Mouse (Mus musculus) mesoderm, embryonic 11.5 days (tissue): Measurements from ENCODE around the gene Rpgrip1l.

Experiments
- DNase-seq: peaks from one replicate; pipeline ENCODE4 v3.0.0-alpha.2; 2012; ENCODE audit warnings: low read depth, low spot score

Rpgrip1l gene

DNA sequence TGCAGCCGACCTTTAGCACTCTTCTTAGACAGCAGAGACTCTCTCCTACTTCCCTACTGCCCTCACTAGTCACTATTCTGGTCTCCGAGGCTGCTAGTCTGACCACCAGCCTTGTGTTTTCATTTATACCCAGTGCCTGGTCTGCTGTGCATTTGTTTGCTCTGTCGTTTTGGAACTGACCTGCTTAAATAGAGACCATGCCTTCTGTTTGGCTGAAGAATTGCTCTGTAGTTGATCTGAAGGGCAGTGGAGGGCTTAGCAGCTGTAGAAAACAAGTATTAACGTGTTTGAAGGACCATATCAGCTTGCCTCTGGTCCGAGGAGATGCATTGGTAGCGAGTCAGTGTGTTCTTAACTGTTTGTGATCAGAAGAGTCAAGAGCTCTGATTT lies 16.4 kb upstream of the Rpgrip1l start:
- no peak for DNase-seq

DNA sequence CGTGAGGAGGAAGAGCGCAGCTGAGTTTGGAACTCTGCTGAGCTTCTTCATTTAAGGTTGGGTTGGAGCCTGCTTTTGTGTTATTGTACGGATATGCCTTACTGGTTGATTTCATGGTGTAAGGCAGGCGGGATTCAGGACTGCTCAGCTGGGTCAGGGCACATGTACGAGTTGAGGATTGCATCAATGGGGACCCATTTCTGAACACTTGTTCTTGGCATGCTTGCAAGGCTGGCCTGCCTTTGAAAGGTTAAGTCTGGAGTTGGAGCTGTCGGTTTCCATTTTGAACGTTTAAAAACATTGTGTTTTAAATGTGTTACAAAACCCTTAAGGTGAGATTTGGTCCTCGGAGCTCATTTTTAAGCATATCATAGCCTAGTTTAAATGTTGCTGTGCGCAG lies 16.0 kb upstream of the Rpgrip1l start:
- DNase-seq = no peak

DNA sequence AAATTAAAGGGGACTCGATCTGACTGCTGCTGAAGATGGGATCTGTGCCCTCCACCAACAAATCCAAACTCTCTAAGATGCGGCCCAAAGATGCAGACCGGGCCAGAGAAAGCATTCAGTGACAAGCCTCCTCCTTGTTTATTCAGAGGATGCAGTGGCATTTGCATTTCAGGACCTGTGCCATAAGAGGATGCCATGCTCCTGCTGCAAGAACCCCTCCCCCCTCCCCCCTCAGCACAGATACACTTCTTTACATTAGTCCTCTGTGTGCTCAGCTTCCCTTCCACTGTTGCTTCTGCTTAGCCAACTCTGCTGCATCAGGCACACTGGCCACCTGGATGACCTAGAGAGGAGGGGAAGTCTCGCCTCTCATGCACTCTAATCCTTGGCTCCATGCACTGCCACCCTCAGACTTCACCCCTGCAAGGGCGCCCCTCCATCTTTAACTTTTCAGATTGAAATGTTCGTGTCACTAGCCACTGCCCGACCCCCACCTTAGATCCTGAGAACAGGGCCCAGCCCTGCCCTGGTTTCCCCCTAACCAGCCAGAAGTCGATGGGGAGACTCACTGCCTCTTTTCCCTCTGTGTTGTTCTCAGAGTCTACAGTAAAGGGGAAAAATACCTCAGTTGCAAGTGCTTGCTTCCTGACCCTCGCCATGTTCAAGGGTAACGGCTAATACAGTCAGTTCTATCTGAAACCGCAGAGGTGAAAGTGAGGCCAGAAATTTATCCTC lies 14.6 kb upstream of the Rpgrip1l start:
- no peak for DNase-seq

DNA sequence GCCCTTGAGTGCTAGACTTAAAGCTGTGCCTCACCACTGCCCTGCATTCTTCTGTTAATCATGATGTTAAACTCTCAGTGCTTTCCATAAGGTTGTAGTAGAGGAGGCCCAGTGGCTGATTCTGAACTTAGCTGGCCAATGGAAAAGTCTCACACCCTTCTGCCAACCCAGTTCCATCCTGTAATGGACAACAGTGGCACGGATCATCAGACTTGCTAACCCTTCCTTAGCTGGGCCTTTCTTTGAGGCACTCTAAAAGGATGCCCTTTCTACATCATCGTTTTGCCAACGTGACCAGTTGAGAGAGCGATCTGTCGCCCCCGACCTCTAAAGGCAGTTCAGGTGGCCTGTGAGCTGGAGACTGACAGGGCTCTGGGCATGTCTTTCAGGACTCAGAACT lies 13.9 kb upstream of the Rpgrip1l start:
- DNase-seq = no peak

DNA sequence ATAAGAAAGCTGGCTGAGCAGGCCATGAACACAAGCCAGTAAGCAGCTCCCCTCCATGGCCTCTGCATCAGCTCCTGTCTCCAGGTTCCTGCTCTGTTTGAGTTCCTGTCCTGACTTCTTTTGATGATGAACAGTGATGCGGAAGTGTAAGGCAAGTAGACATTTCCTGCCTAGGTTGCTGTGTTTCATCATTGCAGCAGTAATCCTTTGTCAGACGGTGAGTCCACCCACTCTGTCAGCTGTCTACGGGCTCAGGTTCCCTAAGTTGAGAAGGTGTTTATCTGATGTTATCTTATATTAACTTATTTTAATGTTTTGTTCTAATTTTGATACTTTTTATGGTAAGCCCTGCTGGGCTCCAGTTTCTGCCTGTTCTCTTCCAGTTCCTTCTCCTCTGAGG lies 13.0 kb upstream of the Rpgrip1l start:
- no peak for DNase-seq

DNA sequence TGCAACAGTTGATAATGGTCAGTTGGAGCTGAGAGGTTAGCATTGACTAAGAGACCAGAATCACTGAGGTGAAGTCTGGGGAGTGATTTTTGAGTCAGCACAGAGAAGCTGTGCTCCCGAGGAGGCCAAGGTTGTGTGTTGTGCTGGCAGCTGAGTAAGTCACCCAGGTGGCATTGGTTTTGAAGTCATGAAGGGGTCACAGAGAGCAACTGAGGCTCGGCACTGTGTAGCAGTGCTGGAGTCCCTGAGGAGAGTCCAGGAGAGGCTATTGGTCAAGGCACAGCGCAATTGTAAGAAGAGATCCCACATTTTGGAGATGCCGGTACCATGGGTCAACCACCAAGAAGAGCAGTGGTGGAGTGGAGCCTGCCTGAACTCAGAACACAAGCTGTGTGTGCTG lies 11.9 kb upstream of the Rpgrip1l start:
- no peak for DNase-seq

DNA sequence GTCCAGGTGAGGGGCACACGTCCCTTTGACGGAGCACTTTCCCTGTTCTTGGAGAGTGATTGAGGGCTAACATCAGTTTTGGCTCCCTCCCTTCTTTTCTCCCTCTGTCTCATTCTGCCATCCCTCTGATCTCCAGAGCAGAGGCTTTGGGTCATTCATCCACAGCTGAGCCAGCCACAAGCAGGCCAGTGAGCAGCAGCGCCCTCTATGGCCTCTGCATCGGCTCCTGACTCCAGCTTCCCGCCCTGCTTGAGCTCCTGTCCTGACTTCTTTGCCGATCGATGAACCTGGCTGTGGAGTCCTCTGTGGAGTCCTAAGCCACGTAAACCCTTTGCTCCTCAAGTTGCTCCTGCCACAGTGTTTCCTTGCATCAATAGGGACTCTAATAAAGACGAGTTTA lies 11.2 kb upstream of the Rpgrip1l start:
- no peak for DNase-seq

DNA sequence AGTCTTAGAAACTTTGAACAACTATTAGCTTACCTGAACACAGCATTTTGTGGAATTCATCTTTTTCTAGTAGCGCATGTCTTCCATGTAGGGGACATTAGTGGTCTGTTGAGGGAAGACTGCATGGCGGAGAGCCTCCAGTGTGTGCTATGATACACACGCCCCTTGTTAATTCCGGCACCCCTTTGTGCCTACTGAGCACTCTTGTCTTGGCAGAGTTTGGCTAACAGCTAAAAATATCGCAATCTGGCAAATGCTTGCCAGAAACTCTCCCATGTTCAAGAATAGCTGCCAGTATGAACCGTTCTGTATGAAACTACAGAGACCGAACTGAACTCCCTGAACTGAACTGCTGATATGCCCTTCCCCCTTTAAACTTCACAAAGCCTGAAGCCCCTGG lies 10.4 kb upstream of the Rpgrip1l start:
- DNase-seq = no peak

DNA sequence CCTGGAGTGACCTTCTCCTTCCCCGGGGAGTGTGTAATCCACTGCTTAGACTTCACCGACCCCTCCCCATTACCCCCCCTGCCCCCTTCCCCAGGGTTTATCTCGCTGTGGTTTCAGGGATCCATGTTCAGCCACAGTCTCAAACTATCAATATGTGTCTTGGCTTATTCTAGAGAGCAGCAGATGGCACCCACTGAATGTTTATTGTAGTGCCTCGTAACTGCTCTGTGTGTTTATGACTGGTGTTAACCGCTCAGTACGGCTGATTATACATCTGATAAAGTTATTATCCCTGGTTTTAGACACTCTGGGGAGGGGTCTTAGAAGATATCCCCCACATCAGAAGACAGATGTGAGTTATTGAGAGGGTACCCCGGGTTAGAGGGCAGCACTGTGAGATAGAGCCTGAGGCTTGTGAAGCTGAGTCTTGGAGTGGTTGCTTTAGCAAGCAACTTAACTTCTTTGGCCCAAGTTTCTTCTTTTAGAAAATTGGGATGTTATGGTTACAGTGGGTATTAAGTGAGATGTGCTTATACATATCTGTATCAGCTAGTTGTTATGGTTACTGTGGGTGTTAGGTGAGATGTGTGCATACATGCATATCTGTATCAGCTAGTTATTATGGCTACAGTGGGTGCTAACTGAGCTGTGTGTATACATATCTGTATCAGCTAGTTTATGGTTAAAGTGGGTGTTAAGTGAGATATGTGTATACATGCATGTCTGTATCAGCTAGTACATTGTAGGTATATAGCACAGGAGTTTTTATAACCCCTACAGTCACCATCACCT lies 6.1 kb upstream of the Rpgrip1l start:
- no peak for DNase-seq

DNA sequence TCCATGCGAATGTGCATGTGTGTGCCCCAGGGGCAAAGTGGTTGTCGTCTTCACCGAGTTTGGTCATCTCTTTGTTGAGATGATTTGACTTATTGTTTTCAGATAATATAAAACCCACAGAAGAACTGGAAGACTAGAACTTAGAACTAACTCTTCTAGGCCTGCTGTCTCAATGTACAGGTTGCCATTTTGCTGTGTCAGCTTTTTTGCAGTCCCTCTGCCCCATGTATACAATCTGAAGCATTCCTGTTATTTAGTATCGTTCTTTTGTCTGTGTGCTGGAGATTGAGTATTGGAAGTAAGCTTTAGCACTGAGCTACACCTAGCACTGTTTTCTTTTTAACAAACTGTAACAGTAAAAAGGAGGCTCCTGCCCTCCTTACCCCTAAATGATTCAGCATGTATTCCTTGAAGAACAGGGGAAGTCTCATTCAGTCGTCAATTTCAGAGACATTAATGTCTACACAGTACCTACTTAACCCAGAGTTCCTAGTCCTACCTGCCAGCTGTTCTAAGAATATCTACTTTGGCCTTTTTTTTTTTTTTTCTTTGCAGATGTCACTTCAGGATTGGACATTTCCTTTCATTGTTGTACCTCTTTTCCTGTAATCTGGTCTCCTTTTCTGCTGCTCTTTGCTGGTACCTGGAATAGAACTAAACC lies 4.6 kb upstream of the Rpgrip1l start:
- no peak for DNase-seq

DNA sequence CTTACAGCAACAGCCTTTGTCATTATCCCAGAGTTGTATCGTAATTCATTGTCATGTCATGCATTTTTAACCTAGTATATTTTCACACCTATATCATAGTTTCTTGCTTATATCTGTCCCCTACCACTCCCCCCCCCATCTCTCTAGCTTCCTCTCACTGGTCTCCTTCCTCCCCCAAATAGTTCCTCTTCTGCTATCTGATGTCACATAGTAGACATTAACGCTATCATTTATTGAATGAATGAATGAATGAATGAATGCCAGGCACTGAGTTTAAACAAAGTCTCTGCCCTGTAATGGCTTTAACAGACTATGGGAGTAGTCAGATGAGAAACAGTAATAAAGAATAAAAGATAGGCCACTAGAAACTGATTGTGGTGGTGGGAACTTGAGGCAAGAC lies 720 bp downstream of the Rpgrip1l start:
- DNase-seq = no peak

DNA sequence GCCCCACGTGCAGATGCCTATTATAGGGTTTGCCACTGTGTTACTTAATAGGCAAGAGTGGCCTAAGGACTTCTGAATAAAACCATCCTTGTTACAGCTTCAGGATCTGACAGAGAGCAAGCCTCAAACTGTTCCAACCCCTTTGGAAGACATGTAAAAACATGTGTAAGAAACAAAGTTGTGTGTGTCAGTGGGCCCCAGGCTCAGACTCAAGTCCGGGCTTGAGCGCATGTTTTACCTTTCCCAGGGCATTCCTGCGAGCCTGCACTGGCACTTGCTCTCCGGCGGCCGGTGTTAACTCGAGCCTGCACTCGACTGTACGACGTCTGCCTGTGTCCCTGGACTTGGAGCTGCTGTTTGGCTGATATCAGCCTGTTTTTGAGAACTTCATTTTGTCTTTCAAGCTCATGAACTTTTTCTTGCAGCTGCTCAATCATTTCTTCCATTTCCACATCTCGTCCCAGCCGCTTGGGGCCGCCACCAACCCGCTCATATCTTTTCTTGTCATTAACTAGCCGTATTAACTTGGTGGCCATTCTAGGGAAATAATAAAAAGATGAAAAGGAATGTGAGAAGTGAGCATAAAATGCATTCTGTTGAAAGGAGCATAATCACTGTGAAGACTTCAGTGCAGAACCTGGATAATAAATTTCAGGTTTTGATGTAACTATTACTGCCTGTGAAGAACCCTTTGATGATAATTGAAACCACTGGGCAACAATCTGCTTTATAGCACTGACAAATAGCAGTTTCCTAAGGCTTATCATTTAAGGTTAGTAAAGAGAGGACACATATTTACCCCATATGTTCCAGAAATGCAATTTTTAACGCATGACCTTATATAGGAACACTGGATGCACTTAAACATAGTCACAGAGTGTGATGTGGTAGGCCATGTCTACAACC lies 8.3 kb downstream of the Rpgrip1l start:
- no peak for DNase-seq

DNA sequence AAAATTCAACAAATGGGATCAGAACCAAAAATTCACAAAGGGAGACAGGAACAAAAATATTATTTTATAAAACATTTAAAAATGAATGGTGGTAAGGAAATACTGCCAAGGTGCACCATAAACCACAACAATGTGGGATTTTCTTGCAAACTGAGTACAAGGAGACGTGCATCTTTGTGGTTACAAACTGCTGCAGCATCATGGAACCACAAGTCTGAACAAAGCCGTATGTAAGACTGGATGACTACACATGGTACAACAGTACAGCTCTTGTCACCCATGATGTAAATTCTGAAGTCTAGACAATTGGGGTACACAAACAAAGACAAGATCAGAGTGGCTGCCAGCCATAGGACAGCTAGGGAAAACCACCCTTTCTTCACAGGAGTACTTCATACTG lies 14.4 kb downstream of the Rpgrip1l start:
- no peak for DNase-seq

DNA sequence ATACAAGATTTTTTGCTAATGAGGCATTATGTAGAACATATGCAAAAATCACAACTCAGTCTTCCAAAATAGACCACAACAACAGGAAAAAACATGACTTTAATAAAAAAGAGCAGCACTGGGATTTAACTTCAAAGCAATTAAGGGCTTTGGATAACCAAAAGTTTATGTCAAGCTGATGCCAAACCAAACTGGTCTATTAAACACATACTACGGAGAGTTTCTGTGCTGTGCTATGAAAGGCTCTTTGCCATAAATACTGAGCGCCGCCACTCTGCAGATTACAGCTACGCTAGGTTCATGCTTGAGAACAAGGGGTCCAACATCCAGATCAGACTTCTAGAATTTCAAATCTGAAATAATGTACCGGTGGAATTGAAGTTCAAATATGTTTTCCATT lies 17.3 kb downstream of the Rpgrip1l start:
- no peak for DNase-seq

DNA sequence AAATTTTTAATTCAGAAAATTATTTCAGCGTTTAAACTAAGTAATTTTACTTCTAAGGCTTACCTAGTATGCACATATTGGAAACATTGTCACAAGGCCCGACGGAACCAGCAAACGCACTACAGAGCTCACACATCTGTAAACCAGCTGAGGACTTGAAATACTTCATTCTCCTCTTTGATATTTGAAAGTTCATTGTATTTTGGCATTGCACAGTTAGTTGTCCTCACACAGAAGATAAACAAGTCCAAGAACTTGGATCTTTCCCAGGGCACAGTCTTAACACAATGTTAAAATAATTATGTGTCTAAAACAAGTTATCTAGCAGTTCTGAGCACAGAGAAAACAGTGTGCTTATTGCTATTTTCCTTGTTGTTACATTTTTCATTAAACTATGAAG lies 22.5 kb downstream of the Rpgrip1l start:
- no peak for DNase-seq

DNA sequence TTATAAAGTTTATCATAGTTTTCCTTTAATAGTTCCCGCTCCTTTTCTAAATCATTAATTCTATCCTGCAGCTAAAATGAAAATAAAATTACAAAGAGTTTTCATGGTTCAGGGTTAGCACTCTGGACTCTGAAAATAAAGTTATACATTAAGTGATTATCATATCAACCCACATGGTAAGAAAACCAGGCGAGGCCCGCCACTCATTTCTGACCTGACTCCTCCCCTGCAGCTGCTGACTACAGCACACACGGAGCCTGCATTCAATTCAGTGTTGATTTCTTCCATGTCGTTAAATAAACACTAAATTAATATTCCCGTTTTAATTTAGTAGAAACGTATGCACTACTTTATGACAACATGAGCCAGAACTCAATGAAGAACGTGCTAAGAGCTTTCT lies 26.8 kb downstream of the Rpgrip1l start:
- DNase-seq = no peak

DNA sequence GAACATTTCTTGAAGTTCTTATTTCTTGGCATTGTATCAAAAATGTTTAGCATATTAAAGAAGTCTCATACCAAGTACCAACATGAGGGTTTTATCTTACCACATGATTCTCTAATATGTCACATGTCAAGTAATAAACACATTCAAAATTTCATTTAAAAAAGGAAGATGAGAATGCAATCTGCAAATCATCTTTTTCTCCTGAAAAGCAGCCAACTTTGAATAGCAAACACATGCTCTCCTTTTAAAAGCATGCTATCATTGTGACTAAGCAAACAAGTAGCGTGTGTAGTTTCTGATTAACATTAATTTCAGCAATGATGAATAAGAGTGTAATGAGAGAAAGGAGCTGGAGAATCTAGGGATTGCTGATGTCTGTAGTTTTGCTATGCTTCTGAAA lies 29.2 kb downstream of the Rpgrip1l start:
- no peak for DNase-seq

DNA sequence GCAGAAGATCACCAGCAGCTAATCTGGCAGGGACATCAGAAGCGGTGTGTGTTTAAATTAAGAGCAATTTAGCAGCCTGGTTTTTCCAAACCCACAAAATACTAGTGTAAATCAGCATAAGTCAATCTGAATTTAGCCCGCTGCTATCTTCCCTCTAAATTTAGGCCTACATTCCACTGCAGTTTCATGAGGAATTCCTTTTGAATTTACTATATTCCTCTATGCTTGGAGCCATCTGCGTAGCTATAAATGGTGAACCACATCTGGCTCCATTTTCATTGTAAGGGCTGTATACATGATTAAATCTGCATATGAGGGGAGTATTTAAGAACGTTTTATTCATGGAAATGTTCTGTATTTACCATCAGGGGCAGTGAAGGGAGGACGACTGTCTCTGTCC lies 30.4 kb downstream of the Rpgrip1l start:
- DNase-seq = no peak

DNA sequence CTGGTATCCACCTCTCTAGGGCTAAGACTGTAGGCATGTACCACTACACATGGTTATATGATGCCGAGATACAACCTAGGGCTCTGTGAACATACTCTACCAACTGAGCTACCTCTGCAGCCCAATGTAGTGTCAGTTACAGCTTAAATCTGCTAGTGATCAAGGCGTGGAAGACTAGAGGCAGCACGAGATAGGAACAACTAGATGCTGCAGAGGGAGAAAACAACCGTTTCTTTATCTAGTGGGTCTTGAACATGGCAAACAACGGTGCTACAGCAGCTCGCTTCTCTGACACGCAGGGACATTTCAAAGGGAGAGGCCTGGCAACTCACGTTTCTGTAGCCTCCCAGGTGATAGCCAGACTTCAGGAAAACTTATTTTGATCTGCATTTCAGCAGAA lies 31.5 kb downstream of the Rpgrip1l start:
- DNase-seq = no peak

DNA sequence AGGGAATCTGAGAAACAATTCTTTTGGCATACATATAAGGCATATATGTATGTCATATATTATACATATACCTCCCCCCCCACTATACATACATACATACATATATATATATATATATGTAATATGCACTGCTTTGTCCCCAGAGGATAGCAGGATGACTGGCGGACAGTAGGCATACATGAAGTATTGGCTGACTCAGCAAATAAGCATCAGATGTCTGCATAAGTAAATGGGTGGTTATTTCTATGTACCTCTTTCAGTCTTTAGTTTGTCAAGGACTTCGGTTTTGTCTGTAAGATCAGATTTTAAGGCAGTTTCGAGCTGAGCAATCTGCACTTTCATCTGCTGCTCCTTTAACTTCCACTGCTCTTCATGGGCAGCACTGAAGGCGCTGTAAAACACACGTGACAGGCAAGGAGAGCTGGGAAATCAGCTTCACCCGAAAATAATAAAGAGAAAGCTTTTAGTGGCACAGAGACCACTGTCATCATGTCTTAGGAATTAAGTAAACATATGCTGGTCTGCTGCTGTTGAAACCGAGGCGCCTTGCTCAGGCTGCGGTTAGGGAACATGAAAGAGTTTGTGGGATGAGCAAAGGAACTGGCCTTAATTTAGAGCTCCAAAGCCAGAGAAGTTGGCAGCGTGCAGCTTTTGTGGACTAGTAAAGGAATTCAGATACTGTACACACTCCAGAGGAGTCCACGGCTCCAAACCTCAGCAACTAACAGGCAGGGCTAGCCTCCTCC lies 32.4 kb downstream of the Rpgrip1l start:
- no peak for DNase-seq

DNA sequence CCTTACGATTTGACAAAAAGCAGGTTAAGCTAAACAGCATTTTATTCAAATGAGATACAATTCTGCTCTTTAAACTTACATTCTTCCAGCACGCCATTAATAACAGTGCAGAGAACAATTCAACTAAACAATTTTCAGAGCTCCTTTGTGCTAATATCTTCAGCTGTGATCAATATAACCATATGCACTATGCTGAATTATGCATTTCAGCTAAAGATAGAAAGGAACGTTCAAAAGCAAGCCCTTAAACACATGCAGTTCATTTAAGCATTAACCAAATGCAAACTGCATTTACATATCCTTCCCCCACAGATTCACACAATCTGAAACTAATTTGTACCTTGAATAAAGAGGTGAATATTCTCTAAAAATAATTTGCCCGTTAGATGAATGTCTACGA lies 35.0 kb downstream of the Rpgrip1l start:
- DNase-seq = no peak
